Mouse (Mus musculus) hindbrain, embryonic 13.5 days (tissue): Measurements from ENCODE around the gene Ttc9b. TPM values are rescaled to one million over a fixed set of nuclear protein-coding genes. Genes with fewer than 3 reads are reported as not detected.

Experiments
- ATAC-seq: fragments of 200-750 bp; cut with Nextera tagmentation; 2 replicates; pipeline ENCODE4 v1.8.0; 2017; ENCODE audit warnings: moderate TSS enrichment; ENCODE audit not compliant: low FRiP score
- H3K27ac ChIP-seq: fragments of 300-500 bp; sonication (generic); 2 replicates; pipeline ENCODE4 v1.5.1; 2015; ENCODE audit warnings: inconsistent platforms, mild to moderate bottlenecking, moderate library complexity
- H3K27me3 ChIP-seq: fragments of 300-500 bp; sonication (generic); 2 replicates; pipeline ENCODE4 v1.6.1; 2015; ENCODE audit warnings: mild to moderate bottlenecking, inconsistent platforms
- H3K36me3 ChIP-seq: fragments of 300-500 bp; sonication (generic); 2 replicates; pipeline ENCODE4 v1.6.1; 2015; ENCODE audit warnings: mild to moderate bottlenecking, inconsistent platforms
- H3K4me1 ChIP-seq: fragments of 300-500 bp; sonication (generic); replicated peaks from 2 replicates; pipeline ENCODE4 v1.6.1; 2015; ENCODE audit warnings: inconsistent platforms
- H3K4me2 ChIP-seq: fragments of 300-500 bp; sonication (generic); 2 replicates; pipeline ENCODE4 v1.6.1; 2015; ENCODE audit warnings: inconsistent platforms, mild to moderate bottlenecking, moderate library complexity
- H3K4me3 ChIP-seq: fragments of 300-500 bp; sonication (generic); 2 replicates; pipeline ENCODE4 v1.5.1; 2015; ENCODE audit warnings: mild to moderate bottlenecking, inconsistent platforms
- H3K9ac ChIP-seq: fragments of 300-500 bp; sonication (generic); 2 replicates; pipeline ENCODE4 v1.6.1; 2015; ENCODE audit warnings: mild to moderate bottlenecking, inconsistent platforms
- H3K9me3 ChIP-seq: fragments of 300-500 bp; sonication (generic); 2 replicates; pipeline ENCODE4 v1.6.1; 2016; ENCODE audit warnings: inconsistent platforms
- WGBS: fragments of 180-500 bp; shearing (Covaris S2); methylation state at CpG from one replicate; pipeline ENCODE4 v1.1.7; 2015; 5-methylcytosine and 5-hydroxymethylcytosine counted together
- polyA plus RNA-seq: library from polyadenylated mRNA; unstranded; fragments of >200 nt; fragmentation: Nextera tagmentation; extraction: Ambion mirVana; gene quantifications from 2 replicates; pipeline ENCODE4 v1.2.1, GENCODE M21; 2015

Gene Ttc9b
- polyA plus RNA-seq = 50.2 and 52.0 TPM in 2 replicates

GRCm38 (mm10) chr7:27653681-27654437 is at the start of gene Ttc9b:
Gene Ttc9b (plus strand): TSS chr7:27653915.
- H3K9me3 ChIP-seq = no peaks in the 10 kb centered on the region
- peak within 1 kb of the TSS; percentile 96 for H3K27ac ChIP-seq
- peaks cover 31% of the 10 kb centered on the region for H3K4me1 ChIP-seq
- ATAC-seq = peak; percentile 76
- WGBS = 1% methylated on average over 61 of the region's 62 CpGs
- peak within 1 kb of the TSS; percentile 76 for H3K4me2 ChIP-seq
- peaks cover 34% of the 10 kb centered on the region for H3K36me3 ChIP-seq
- H3K27me3 ChIP-seq = peaks cover 47% of the 10 kb centered on the region
- peak within 1 kb of the TSS; percentile 89 for H3K9ac ChIP-seq
- peak within 1 kb of the TSS; percentile 67 for H3K4me3 ChIP-seq

GRCm38 (mm10) chr7:27604661-27605348 is 48.9 kb upstream of the Ttc9b start:
- WGBS = 42% methylated on average over 5 of the region's 5 CpGs
- no peak for ATAC-seq
- peaks cover 76% of the 10 kb centered on the region for H3K4me1 ChIP-seq

DNA sequence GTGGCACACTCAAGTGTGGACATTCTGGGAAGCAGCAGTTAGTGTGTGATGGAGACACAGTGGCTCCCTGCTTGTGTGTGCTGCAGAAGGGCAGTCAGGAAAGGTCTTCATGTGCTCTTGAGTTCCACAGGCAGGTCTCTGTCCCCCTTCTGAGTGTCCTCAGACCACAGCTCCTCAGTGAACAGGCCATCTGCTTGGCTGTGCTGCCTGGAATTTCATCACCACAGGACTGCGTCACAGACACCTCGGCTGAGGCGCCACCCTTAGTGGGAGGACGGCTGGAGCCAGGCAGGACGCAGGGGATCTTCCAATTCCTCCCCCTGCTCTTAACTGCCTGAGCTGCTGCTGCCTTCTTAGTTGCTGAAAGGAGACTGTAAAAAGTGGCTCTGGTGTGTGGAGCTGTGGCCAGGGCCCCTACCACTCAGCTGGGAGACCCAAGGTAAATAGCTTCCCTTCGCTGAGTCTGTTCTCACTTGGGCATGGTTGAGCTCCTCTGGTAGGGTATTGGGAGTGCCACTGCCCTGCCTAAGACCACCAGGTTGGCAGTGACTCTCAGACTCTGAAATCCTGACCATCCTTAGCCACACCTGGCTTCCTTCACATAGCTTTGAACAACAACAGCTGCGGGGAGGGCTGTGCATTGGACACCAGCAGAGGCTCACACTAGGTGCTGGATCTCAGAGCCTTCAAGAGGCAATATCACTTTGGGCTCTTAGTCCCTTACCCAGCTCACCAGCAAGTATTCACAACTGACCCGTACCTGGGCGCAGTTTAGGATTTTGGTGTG is 48.0 kb upstream of the Ttc9b start:
- H3K27ac ChIP-seq = peak overlapping the region; percentile 82
- H3K9me3 ChIP-seq = no peaks in the 10 kb centered on the region
- peaks cover 24% of the 10 kb centered on the region for H3K36me3 ChIP-seq
- peaks cover 68% of the 10 kb centered on the region for H3K4me1 ChIP-seq
- H3K4me2 ChIP-seq = no peak overlapping the region
- 71% methylated on average over 9 of the region's 9 CpGs for WGBS
- no peak for ATAC-seq
- H3K27me3 ChIP-seq = no peaks in the 10 kb centered on the region
- H3K4me3 ChIP-seq = no peak overlapping the region
- H3K9ac ChIP-seq = peak overlapping the region; percentile 51

More at GRCm38 (mm10) chr7:27604661-27605348, 48.9 kb upstream of the Ttc9b start:
- peaks cover 16% of the 10 kb centered on the region for H3K36me3 ChIP-seq
- peak overlapping the region; percentile 82 for H3K27ac ChIP-seq
- no peak overlapping the region for H3K4me2 ChIP-seq
- peak overlapping the region; percentile 51 for H3K9ac ChIP-seq
- no peaks in the 10 kb centered on the region for H3K27me3 ChIP-seq
- H3K4me3 ChIP-seq = no peak overlapping the region
- no peaks in the 10 kb centered on the region for H3K9me3 ChIP-seq

GRCm38 (mm10) chr7:27606481-27607254 is 47.0 kb upstream of the Ttc9b start:
- H3K27ac ChIP-seq = peak overlapping the region; percentile 44; the same call in 1 of the 2 replicates
- no peaks in the 10 kb centered on the region for H3K9me3 ChIP-seq
- WGBS = 59% methylated on average over 10 of the region's 10 CpGs
- H3K27me3 ChIP-seq = no peaks in the 10 kb centered on the region
- no peak overlapping the region for H3K4me2 ChIP-seq
- peaks cover 30% of the 10 kb centered on the region for H3K36me3 ChIP-seq
- H3K4me3 ChIP-seq = no peak overlapping the region
- peaks cover 60% of the 10 kb centered on the region for H3K4me1 ChIP-seq
- peak overlapping the region; percentile 60; the same call in 1 of the 2 replicates for H3K9ac ChIP-seq
- ATAC-seq = no peak

DNA sequence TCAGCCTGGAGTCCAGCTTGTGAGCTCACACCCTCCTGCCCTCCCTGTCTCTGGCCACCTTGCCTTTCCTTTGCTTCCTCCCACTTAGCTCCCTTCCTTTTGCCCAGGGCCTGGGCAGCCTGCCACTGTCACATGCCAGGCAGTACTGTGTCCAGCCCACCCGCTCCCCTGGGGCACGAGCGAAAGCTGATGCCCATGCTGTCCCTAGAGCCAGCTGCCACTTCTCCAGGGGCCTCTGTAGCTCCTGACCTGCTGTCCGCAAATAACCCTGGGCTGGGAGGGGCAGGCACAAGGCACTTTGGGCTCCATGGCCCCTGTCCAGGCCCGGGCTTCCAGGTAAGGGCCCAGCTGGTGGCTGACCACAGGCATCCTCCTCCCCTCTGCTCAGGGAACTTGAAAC is 46.1 kb upstream of the Ttc9b start:
- WGBS = 31% methylated on average over 5 of the region's 5 CpGs
- Histone ChIP-seq H3K9ac (peak overlapping the region; percentile 60; the same call in 1 of the 2 replicates), H3K27ac (peak overlapping the region; percentile 44; the same call in 1 of the 2 replicates), H3K36me3 (peaks cover 30% of the 10 kb centered on the region), H3K9me3 (no peaks in the 10 kb centered on the region), H3K27me3 (no peaks in the 10 kb centered on the region), H3K4me3 (no peak overlapping the region), H3K4me1 (peaks cover 55% of the 10 kb centered on the region), H3K4me2 (no peak overlapping the region)
- peak; percentile 36 for ATAC-seq

GRCm38 (mm10) chr7:27608130-27608529 is 45.6 kb upstream of the Ttc9b start:
- Histone ChIP-seq H3K4me2 (no peak overlapping the region), H3K9ac (no peak overlapping the region), H3K36me3 (peaks cover 30% of the 10 kb centered on the region), H3K27ac (no peak overlapping the region), H3K27me3 (no peaks in the 10 kb centered on the region), H3K4me1 (peaks cover 56% of the 10 kb centered on the region), H3K9me3 (no peaks in the 10 kb centered on the region), H3K4me3 (no peak overlapping the region)
- no peak for ATAC-seq
- 92% methylated on average over 3 of the region's 3 CpGs for WGBS

DNA sequence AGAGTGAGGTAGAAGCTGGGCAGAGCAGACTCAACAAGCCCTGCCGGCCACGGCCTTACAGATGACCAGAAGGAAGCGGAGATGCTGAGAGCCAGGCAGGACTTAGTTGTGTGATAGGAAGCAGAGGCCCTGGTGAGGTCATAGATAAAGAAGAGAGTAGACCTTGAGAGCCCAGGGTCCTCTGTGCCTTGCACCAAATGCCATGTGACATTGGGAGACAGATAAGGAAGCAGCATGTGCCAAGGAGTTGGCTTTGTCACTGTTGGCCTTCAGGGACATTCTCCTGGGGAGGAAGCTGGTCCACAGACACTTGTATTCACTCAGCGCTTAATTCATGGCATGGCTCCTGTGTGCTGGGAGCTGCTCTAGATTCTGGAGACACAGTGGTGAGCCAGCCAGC is 44.4 kb upstream of the Ttc9b start:
- Histone ChIP-seq H3K4me1 (peaks cover 57% of the 10 kb centered on the region), H3K9ac (no peak overlapping the region), H3K4me3 (no peak overlapping the region), H3K27ac (no peak overlapping the region), H3K9me3 (no peaks in the 10 kb centered on the region), H3K4me2 (no peak overlapping the region), H3K36me3 (peaks cover 30% of the 10 kb centered on the region), H3K27me3 (no peaks in the 10 kb centered on the region)
- no peak for ATAC-seq
- 95% methylated on average over 4 of the region's 4 CpGs for WGBS

DNA sequence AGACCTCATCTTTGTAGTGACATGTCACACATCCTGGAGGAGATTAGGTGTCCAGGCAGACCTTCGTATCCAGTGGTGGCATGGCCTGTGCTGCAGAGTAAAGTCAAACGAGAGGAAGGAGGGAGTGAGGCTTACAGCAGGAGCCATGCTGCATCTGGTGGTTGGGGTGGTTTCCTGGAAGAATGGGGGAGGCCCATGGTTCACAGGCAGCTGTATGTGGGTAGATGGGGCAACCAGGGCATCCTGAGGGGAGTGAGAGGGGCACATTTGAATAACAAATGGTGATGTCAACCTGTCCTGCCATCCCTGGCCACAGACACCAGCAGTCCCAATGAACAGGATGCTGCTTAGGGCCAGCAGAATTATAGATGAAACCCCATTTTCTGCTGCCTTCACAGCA is 44.0 kb upstream of the Ttc9b start:
- Histone ChIP-seq H3K4me1 (peaks cover 57% of the 10 kb centered on the region), H3K9me3 (no peaks in the 10 kb centered on the region)

GRCm38 (mm10) chr7:27610370-27610769 is 43.3 kb upstream of the Ttc9b start:
- Histone ChIP-seq H3K27ac (no peak overlapping the region), H3K4me3 (no peak overlapping the region), H3K4me2 (no peak overlapping the region), H3K4me1 (peaks cover 54% of the 10 kb centered on the region), H3K36me3 (peaks cover 30% of the 10 kb centered on the region), H3K27me3 (no peaks in the 10 kb centered on the region), H3K9me3 (no peaks in the 10 kb centered on the region), H3K9ac (no peak overlapping the region)
- 98% methylated on average over 3 of the region's 3 CpGs for WGBS
- ATAC-seq = no peak

More for the DNA sequence above, 44.0 kb upstream of the Ttc9b start:
- no peak overlapping the region for H3K27ac ChIP-seq
- ATAC-seq = no peak
- peaks cover 30% of the 10 kb centered on the region for H3K36me3 ChIP-seq
- no peaks in the 10 kb centered on the region for H3K27me3 ChIP-seq
- H3K4me3 ChIP-seq = no peak overlapping the region
- 97% methylated on average over 2 of the region's 2 CpGs for WGBS
- no peak overlapping the region for H3K4me2 ChIP-seq
- no peak overlapping the region for H3K9ac ChIP-seq

DNA sequence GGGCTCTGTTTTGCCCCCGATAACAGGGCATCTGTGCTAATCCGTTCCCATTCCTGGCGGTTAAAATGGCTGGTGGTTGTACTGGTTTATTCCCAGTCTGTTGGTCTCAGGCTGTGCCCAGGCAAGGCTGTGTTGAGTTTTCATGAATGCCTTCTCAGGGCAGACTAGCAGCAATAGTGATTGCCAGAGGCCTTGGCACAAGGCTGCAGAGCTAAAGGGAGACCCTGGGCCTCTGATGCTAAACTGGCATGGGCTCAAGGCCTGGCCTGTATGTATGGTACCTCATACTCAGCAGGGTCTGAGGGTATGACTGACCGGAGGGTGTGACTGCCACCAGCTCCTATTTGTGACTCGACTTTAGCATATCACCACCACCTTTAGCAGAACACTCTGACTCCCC is 42.8 kb upstream of the Ttc9b start:
- Histone ChIP-seq H3K4me3 (no peak overlapping the region), H3K36me3 (peaks cover 32% of the 10 kb centered on the region), H3K4me2 (no peak overlapping the region), H3K9ac (no peak overlapping the region), H3K4me1 (peaks cover 53% of the 10 kb centered on the region), H3K9me3 (no peaks in the 10 kb centered on the region), H3K27ac (no peak overlapping the region), H3K27me3 (no peaks in the 10 kb centered on the region)
- ATAC-seq = no peak
- 94% methylated on average over 5 of the region's 5 CpGs for WGBS

DNA sequence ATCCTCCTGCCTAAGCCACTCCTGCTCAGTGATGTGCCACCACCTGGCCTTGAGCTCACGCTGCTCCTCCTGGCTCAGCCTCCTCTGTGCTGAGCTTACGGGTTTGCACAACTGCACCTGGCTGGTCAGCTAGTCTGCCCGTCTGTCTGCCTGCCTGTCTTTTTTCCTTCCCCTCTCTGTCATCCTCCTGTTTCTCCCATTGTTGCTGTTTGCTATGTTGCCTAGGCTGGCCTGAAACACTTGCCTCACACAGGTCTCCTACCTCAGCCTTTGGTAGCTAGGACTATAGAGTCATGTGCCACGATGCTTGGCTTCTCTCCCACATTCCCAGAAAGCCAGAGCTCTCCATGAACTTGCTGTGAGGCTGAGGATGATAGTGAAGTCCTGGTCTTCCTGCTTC is 40.8 kb upstream of the Ttc9b start:
- no peaks in the 10 kb centered on the region for H3K9me3 ChIP-seq
- no peak overlapping the region for H3K4me2 ChIP-seq
- 0 out of 2 replicates have a peak overlapping the region, but pooled peaks have one; percentile 24 for H3K9ac ChIP-seq
- no peak for ATAC-seq
- H3K27me3 ChIP-seq = no peaks in the 10 kb centered on the region
- no peak overlapping the region for H3K4me3 ChIP-seq
- H3K36me3 ChIP-seq = peaks cover 53% of the 10 kb centered on the region
- 67% methylated on average over 4 of the region's 4 CpGs for WGBS
- peaks cover 32% of the 10 kb centered on the region for H3K4me1 ChIP-seq
- H3K27ac ChIP-seq = peak overlapping the region; percentile 74
